ENCODE assay signal across 19 mouse cellular contexts in the genomic region with DNA sequence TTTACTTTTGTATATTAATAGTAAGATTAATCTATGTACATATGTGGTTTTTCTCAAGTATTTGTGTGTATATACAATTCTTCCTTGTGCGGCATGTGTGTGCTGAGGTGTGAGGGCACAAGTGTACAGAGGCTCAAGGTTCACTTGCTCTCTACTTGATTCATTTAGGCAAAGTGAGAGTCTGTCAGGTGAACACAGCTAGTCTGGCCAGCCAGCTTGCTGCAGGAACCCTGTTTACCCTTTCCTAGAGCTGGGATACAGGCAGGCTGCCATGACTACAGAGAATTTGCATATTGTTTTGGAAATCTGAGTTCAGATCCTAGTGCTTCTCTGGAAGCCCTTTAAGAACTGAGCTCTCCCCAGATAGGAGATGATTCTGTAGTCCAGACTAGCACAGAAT. TPM values are rescaled to one million over a fixed set of nuclear protein-coding genes. Genes with fewer than 3 reads are reported as not detected.
DNase-seq lines count a peak whose midpoint lies in the region; ATAC-seq and TF ChIP-seq lines count a peak whose summit lies in the region.
"Had no signal": no experiment of that assay in that cellular context is flagged by ENCODE, and none has a peak within 500 bp of the region (broad histone marks: within the 10 kb centered on the region; RNA-seq: fewer than 3 reads in every experiment).

No protein-coding gene starts in this region.

- no peaks in the 10 kb centered on the region for H3K9me3 ChIP-seq in kidney, embryonic 16.5 days (ENCODE audit: low read length)
- no peaks in the 10 kb centered on the region for H3K9me3 ChIP-seq in stomach, postnatal 0 days (ENCODE audit: control insufficient read depth, low read length)
- H3K9me3 ChIP-seq: embryonic facial prominence, embryonic 10.5 days; forebrain, embryonic 10.5 days; heart, embryonic 13.5 days had no signal

- peaks cover 30% of the 10 kb centered on the region for H3K4me1 ChIP-seq in kidney, embryonic 16.5 days (ENCODE audit: insufficient read depth, low read length)
- no peaks in the 10 kb centered on the region for H3K4me1 ChIP-seq in stomach, postnatal 0 days (replicated peaks; ENCODE audit: control insufficient read depth, insufficient read depth)

- 95% methylated on average over 1 of the region's 1 CpGs for WGBS in kidney, embryonic 16.5 days
- 59% methylated on average over 1 of the region's 1 CpGs for WGBS in stomach, postnatal 0 days

- no peaks in the 10 kb centered on the region for H3K36me3 ChIP-seq in kidney, embryonic 16.5 days (ENCODE audit: insufficient read depth, low read length)
- H3K36me3 ChIP-seq in stomach, postnatal 0 days (ENCODE audit: control insufficient read depth, insufficient read depth, low read length): no peaks in the 10 kb centered on the region
- H3K36me3 ChIP-seq: embryonic facial prominence, embryonic 10.5 days; heart, embryonic 13.5 days had no signal

- no peak overlapping the region for H3K4me3 ChIP-seq in kidney, embryonic 16.5 days (ENCODE audit: low read length)
- no peak overlapping the region for H3K4me3 ChIP-seq in stomach, postnatal 0 days (ENCODE audit: low read depth, low read length)
- H3K4me3 ChIP-seq: embryonic facial prominence, embryonic 10.5 days; erythroblast, embryonic 14.5 days; forebrain, embryonic 10.5 days; gastrocnemius, adult 2 months; heart, embryonic 13.5 days had no signal

- no peak for TF ChIP-seq EP300 in stomach, postnatal 0 days (optimal IDR thresholded peaks at IDR 0.05)

- H3K9ac ChIP-seq in kidney, embryonic 16.5 days (replicated peaks; ENCODE audit: low read length): no peak overlapping the region
- no peak overlapping the region for H3K9ac ChIP-seq in stomach, postnatal 0 days (ENCODE audit: low read length)
- H3K9ac ChIP-seq: heart, embryonic 13.5 days had no signal

- H3K4me2 ChIP-seq in kidney, embryonic 16.5 days (replicated peaks; ENCODE audit: low read depth, low read length): no peak overlapping the region
- no peak overlapping the region for H3K4me2 ChIP-seq in stomach, postnatal 0 days (replicated peaks; ENCODE audit: low read depth)
- H3K4me2 ChIP-seq: heart, embryonic 13.5 days had no signal

- no peak for ATAC-seq in kidney, embryonic 16.5 days (ENCODE audit: low FRiP score, low TSS enrichment)
- ATAC-seq in stomach, postnatal 0 days (ENCODE audit: low FRiP score, low TSS enrichment): peak; percentile 80; the same call in 1 of the 2 replicates
- ATAC-seq: forebrain, embryonic 14.5 days had no signal

- H3K27me3 ChIP-seq in kidney, embryonic 16.5 days (ENCODE audit: insufficient read depth, low read length): no peaks in the 10 kb centered on the region
- no peaks in the 10 kb centered on the region for H3K27me3 ChIP-seq in stomach, postnatal 0 days (ENCODE audit: control insufficient read depth, insufficient read depth, low read length)
- H3K27me3 ChIP-seq: CH12.LX; heart, embryonic 13.5 days had no signal

- no peak overlapping the region for H3K27ac ChIP-seq in kidney, embryonic 16.5 days (ENCODE audit: low read length)
- H3K27ac ChIP-seq in stomach, postnatal 0 days (replicated peaks): 0 out of 2 replicates have a peak overlapping the region, but pooled peaks have one; percentile 2
- H3K27ac ChIP-seq: embryonic facial prominence, embryonic 10.5 days; forebrain, embryonic 10.5 days; gastrocnemius, adult 2 months; heart, embryonic 13.5 days had no signal

- peak; percentile 17 for DNase-seq in kidney, adult 18-20 months
- DNase-seq in kidney, postnatal 36 days: peak; percentile 28 to 32
- DNase-seq in kidney, postnatal 4 days: no peak
- peak; percentile 40 for DNase-seq in NIH3T3 (ENCODE audit: low read depth)
- DNase-seq in stomach, postnatal 0 days (ENCODE audit: low spot score): no peak
- DNase-seq: adrenal gland, adult 2 months; adrenal gland, postnatal 25 days; cerebellum, adult 2 months; cerebellum, postnatal 10 days; gastrocnemius, adult 2 months; gastrocnemius, postnatal 25 days; heart, postnatal 36 days had no signal

- TF ChIP-seq CTCF in stomach, postnatal 0 days (IDR thresholded peaks at IDR 0.05; ENCODE audit: low read depth): no peak

RNA-seq across cellular contexts. Expression of gene Slk, which starts 7.5 kb away (rescaled TPM):
- 11.1 and 11.4 TPM in 2 replicates for polyA plus RNA-seq in kidney, embryonic 16.5 days (2015; fragmentation: Nextera tagmentation; extraction: Ambion mirVana)
- 12.3 and 14.3 TPM in 2 replicates for polyA plus RNA-seq in stomach, postnatal 0 days (2015; fragmentation: Nextera tagmentation; extraction: Ambion mirVana)

RNA-seq across cellular contexts. Expression of gene Stn1, which starts 49.7 kb away (rescaled TPM):
- polyA plus RNA-seq in kidney, embryonic 16.5 days (2015; fragmentation: Nextera tagmentation; extraction: Ambion mirVana): 54.8 and 58.9 TPM in 2 replicates
- polyA plus RNA-seq in stomach, postnatal 0 days (2015; fragmentation: Nextera tagmentation; extraction: Ambion mirVana): 25.9 and 28.5 TPM in 2 replicates

Comparison
In these comparisons a context has a peak if more than half of its experiments do, and no peak if none do; other contexts are left out.
1. DNase-seq: peak in kidney, adult 18-20 months (single experiment), kidney, postnatal 36 days (2 of 2) and NIH3T3 (single experiment); none in kidney, postnatal 4 days (0 of 2) and stomach, postnatal 0 days (single experiment).